Mouse (Mus musculus) liver, embryonic 14.5 days (tissue): ENCODE measurements around the gene Ctla2a. TPM values are rescaled to one million over a fixed set of nuclear protein-coding genes. Genes with fewer than 3 reads are reported as not detected.
A peak's percentile ranks its signal among the peaks of the same experiment; 100 is the strongest.
"Not testable (repeated sequence)": the region's sequence is repeated elsewhere in the genome, so short reads cannot be mapped to it uniquely, and the experiment has no call there.

Experiments used
- ATAC-seq: fragments of 200-750 bp; cut with Nextera tagmentation; 2 replicates; pipeline ENCODE4 v1.8.0; 2017; ENCODE audit warnings: moderate number of reproducible peaks, mild to moderate bottlenecking, moderate library complexity; ENCODE audit not compliant: insufficient read depth
- DNase-seq, 3 experiments: peaks; one replicate each; pipeline ENCODE4 v3.0.0-alpha.2; 2012 to 2013; ENCODE audit warnings: low read depth in 3 of 3, low spot score in 3 of 3
- H3K27ac ChIP-seq: fragments of 300-500 bp; sonication (generic); 2 replicates; pipeline ENCODE4 v1.5.1; 2014; ENCODE audit warnings: moderate library complexity, mild to moderate bottlenecking, control low read depth, inconsistent platforms
- H3K27me3 ChIP-seq: fragments of 300-500 bp; sonication (generic); 2 replicates; pipeline ENCODE4 v1.6.1; 2014; ENCODE audit warnings: mild to moderate bottlenecking, low read length, moderate library complexity; ENCODE audit not compliant: control insufficient read depth, insufficient read depth
- H3K36me3 ChIP-seq: fragments of 300-500 bp; sonication (generic); replicated peaks from 2 replicates; pipeline ENCODE4 v1.6.1; 2014; ENCODE audit warnings: low read depth; ENCODE audit not compliant: control insufficient read depth, insufficient read depth
- H3K4me1 ChIP-seq, 2 experiments: fragments of 200-500 bp in 1 of 2; fragments of 300-500 bp in 1 of 2; sonication (generic) in 1 of 2; replicated peaks; 2 replicates each; pipeline ENCODE4 v1.6.1; 2012 to 2014; ENCODE audit warnings: antibody characterized with exemption in 1 of 2, inconsistent platforms in 1 of 2, low read length in 1 of 2; ENCODE audit not compliant: control insufficient read depth in 2 of 2, insufficient read depth in 2 of 2
- H3K4me2 ChIP-seq: fragments of 300-500 bp; sonication (generic); 2 replicates; pipeline ENCODE4 v1.6.1; 2014; ENCODE audit warnings: low read depth, mild to moderate bottlenecking, control low read depth, moderate library complexity
- H3K4me3 ChIP-seq, 2 experiments: fragments of 200-500 bp in 1 of 2; fragments of 300-500 bp in 1 of 2; sonication (generic) in 1 of 2; 2 replicates each; pipeline ENCODE4 v1.5.1; 2012 to 2014; ENCODE audit warnings: low read depth in 2 of 2, low read length in 2 of 2, mild to moderate bottlenecking in 2 of 2, control low read depth in 1 of 2, inconsistent platforms in 1 of 2, moderate library complexity in 1 of 2; ENCODE audit not compliant: insufficient read depth in 1 of 2
- H3K9ac ChIP-seq: fragments of 300-500 bp; sonication (generic); replicated peaks from 2 replicates; pipeline ENCODE4 v1.6.1; 2014; ENCODE audit warnings: mild to moderate bottlenecking, control low read depth, moderate library complexity
- H3K9me3 ChIP-seq: fragments of 300-500 bp; sonication (generic); 2 replicates; pipeline ENCODE4 v1.6.1; 2016; ENCODE audit warnings: low read length, mixed read lengths; ENCODE audit not compliant: control insufficient read depth
- CTCF ChIP-seq: IDR thresholded peaks from 2 replicates; pipeline ENCODE4 v1.5.1; 2016; ENCODE audit warnings: antibody characterized with exemption, low read depth, control low read depth
- EP300 ChIP-seq: IDR thresholded peaks from 2 replicates; pipeline ENCODE4 v1.6.1; 2016; ENCODE audit warnings: antibody characterized with exemption, low read depth
- WGBS: fragments of 180-500 bp; shearing (Covaris S2); extraction: QIAGEN DNeasy Blood & Tissue Kit; methylation state at CpG from one replicate; pipeline ENCODE4 v1.1.7; 2014; ENCODE audit not compliant: insufficient replicate concordance; 5-methylcytosine and 5-hydroxymethylcytosine counted together
- polyA plus RNA-seq, 2 experiments: library from polyadenylated mRNA; depleted of rRNA in 1 of 2; stranded (reverse) in 1 of 2; unstranded in 1 of 2; fragments of >200 nt; fragmentation: Nextera tagmentation in 1 of 2; extraction: Ambion mirVana in 1 of 2; gene quantifications; 2 replicates each; pipeline versions ENCODE4 v1.2.1 to v1.2.3; 2012 to 2014

The Ctla2a gene
- polyA plus RNA-seq, 2 experiments, result 14.9 to 32.3 TPM

- WGBS, result 20% methylated on average over 3 of the region's 3 CpGs
- H3K4me1 ChIP-seq, result no peaks in the 10 kb centered on the region; a peak in 1 of 4 replicates
- no peak within 1 kb of the TSS for H3K4me2 ChIP-seq
- ATAC-seq (peak; percentile 80), DNase-seq (peak in 2 of 3 experiments; percentile 6 to 22)
- no peaks in the 10 kb centered on the region for H3K9me3 ChIP-seq
- no peak within 1 kb of the TSS for H3K4me3 ChIP-seq
- no peaks in the 10 kb centered on the region for H3K27me3 ChIP-seq
- H3K9ac ChIP-seq, result no peak within 1 kb of the TSS
- no peaks in the 10 kb centered on the region for H3K36me3 ChIP-seq
- no peak within 1 kb of the TSS for H3K27ac ChIP-seq
- TF ChIP-seq EP300 (no peak), CTCF (no peak)
Observed at GRCm38 (mm10) chr13:60897328-60897727, 39.1 kb downstream of the Ctla2a start, which contains the start of gene Ctla2b. Ctla2b (minus strand) TSS chr13:60897447.

- not testable (repeated sequence) for H3K27me3 ChIP-seq, H3K36me3 ChIP-seq, DNase-seq, H3K4me1 ChIP-seq, H3K9ac ChIP-seq, H3K9me3 ChIP-seq, ATAC-seq, H3K4me2 ChIP-seq, H3K27ac ChIP-seq, H3K4me3 ChIP-seq
- 65% methylated on average over 7 of the region's 8 CpGs for WGBS
Observed at GRCm38 (mm10) chr13:60896794-60897193, 39.6 kb downstream of the Ctla2a start, which contains the start of gene Gm49392. Gm49392 (minus strand) TSS chr13:60896894.

DNA sequence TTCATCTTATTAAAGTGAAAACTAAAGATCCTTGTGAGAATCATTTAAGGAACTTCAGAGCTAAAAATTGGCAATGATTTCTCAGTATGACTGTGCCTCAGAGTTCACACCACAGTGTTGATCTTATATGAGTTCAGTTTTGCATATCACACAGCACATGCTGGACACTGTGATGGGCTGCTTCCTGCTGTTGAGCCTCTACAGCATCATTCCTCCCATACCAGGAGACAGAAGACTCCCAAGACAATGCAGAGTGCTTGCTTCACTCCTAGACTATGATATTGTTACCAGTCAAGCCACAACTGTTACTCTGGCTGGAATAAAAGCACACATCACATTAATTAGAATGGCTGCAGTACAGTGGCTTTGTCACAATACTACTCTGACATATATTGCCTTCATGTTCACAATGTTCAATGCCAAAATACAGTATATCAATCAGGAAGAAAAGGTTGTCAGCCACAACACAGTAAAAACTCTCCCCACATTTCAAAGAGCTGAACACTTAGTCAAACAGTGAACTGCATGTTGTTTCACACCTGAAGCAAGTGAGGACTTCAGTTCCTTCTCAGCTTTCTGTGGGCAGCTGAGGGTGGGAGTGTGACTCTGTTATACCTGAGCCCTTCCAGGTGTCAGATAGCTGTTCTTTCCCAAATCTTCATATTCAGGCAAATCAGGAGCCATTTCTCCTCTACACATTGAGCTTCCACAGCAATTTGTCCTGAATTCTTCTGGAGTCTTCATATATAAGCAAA is 40.8 kb downstream of the Ctla2a start:
- no peak for TF ChIP-seq CTCF
- no peak for TF ChIP-seq EP300
- Histone ChIP-seq H3K4me3 (no peak overlapping the region), H3K4me2 (no peak overlapping the region), H3K27me3 (no peaks in the 10 kb centered on the region), H3K4me1 (no peaks in the 10 kb centered on the region; a peak in 1 of 4 replicates), H3K36me3 (no peaks in the 10 kb centered on the region), H3K9me3 (no peaks in the 10 kb centered on the region), H3K27ac (no peak overlapping the region), H3K9ac (no peak overlapping the region)
- ATAC-seq, result no peak
- DNase-seq, result no peak

- Histone ChIP-seq H3K4me3 (no peak overlapping the region), H3K27me3 (no peaks in the 10 kb centered on the region), H3K4me1 (no peaks in the 10 kb centered on the region), H3K9me3 (no peaks in the 10 kb centered on the region), H3K9ac (no peak overlapping the region), H3K4me2 (no peak overlapping the region), H3K27ac (no peak overlapping the region), H3K36me3 (no peaks in the 10 kb centered on the region)
- TF ChIP-seq CTCF (no peak), EP300 (no peak)
- DNase-seq, result no peak
- WGBS, result 35% methylated on average over 1 of the region's 1 CpGs
- ATAC-seq, result no peak
Observed at GRCm38 (mm10) chr13:60892301-60892700, 44.1 kb downstream of the Ctla2a start.

Other genes starting within 250 kb of the Ctla2a start
- gene BC051665, start 150.3 kb downstream of the Ctla2a start, polyA plus RNA-seq (2012; rRNA removed), result not detected in 2 replicates
- gene BC051665, start 150.3 kb downstream of the Ctla2a start, polyA plus RNA-seq (2014; fragmentation: Nextera tagmentation; extraction: Ambion mirVana), result not detected in 2 replicates
- not detected in 2 replicates for gene Ctsll3, start 133.8 kb downstream of the Ctla2a start, polyA plus RNA-seq (2012; rRNA removed)
- gene Ctsll3, start 133.8 kb downstream of the Ctla2a start, polyA plus RNA-seq (2014; fragmentation: Nextera tagmentation; extraction: Ambion mirVana), result not detected in 2 replicates
- 0.06 TPM in 1 of 2 replicates, not detected in the other for gene 4930486L24Rik, start 72.2 kb downstream of the Ctla2a start, polyA plus RNA-seq (2012; rRNA removed)
- 0.06 TPM in 1 of 2 replicates, not detected in the other for gene 4930486L24Rik, start 72.2 kb downstream of the Ctla2a start, polyA plus RNA-seq (2014; fragmentation: Nextera tagmentation; extraction: Ambion mirVana)
- gene Gm49392, start 39.7 kb downstream of the Ctla2a start, polyA plus RNA-seq (2012; rRNA removed), result 0.11 and 0.23 TPM in 2 replicates
- gene Gm49392, start 39.7 kb downstream of the Ctla2a start, polyA plus RNA-seq (2014; fragmentation: Nextera tagmentation; extraction: Ambion mirVana), result not detected in 2 replicates
- 3.3 and 4.9 TPM in 2 replicates for gene Ctla2b, start 39.2 kb downstream of the Ctla2a start, polyA plus RNA-seq (2012; rRNA removed)
- gene Ctla2b, start 39.2 kb downstream of the Ctla2a start, polyA plus RNA-seq (2014; fragmentation: Nextera tagmentation; extraction: Ambion mirVana), result 7.8 and 8.1 TPM in 2 replicates
- gene Tpbpb, start 31.7 kb downstream of the Ctla2a start, polyA plus RNA-seq (2012; rRNA removed), result not detected in 2 replicates
- not detected in 2 replicates for gene Tpbpb, start 31.7 kb downstream of the Ctla2a start, polyA plus RNA-seq (2014; fragmentation: Nextera tagmentation; extraction: Ambion mirVana)
- not detected in 2 replicates for gene Gm49393, start 1.0 kb downstream of the Ctla2a start, polyA plus RNA-seq (2012; rRNA removed)
- gene Gm49393, start 1.0 kb downstream of the Ctla2a start, polyA plus RNA-seq (2014; fragmentation: Nextera tagmentation; extraction: Ambion mirVana), result not detected in 2 replicates
- gene Gm49391, start 54 bp downstream of the Ctla2a start, polyA plus RNA-seq (2012; rRNA removed), result 1.00 and 5.0 TPM in 2 replicates
- gene Gm49391, start 54 bp downstream of the Ctla2a start, polyA plus RNA-seq (2014; fragmentation: Nextera tagmentation; extraction: Ambion mirVana), result 1.8 and 2.9 TPM in 2 replicates
- gene Tpbpa, start 5.4 kb upstream of the Ctla2a start, polyA plus RNA-seq (2012; rRNA removed), result 0.08 and 0.12 TPM in 2 replicates
- not detected in 2 replicates for gene Tpbpa, start 5.4 kb upstream of the Ctla2a start, polyA plus RNA-seq (2014; fragmentation: Nextera tagmentation; extraction: Ambion mirVana)
- gene Ctsj, start 69.3 kb upstream of the Ctla2a start, polyA plus RNA-seq (2012; rRNA removed), result 0.04 TPM in 1 of 2 replicates, not detected in the other
- not detected in 2 replicates for gene Ctsj, start 69.3 kb upstream of the Ctla2a start, polyA plus RNA-seq (2014; fragmentation: Nextera tagmentation; extraction: Ambion mirVana)
- gene Ctsq, start 104.0 kb upstream of the Ctla2a start, polyA plus RNA-seq (2012; rRNA removed), result not detected in 2 replicates
- gene Ctsq, start 104.0 kb upstream of the Ctla2a start, polyA plus RNA-seq (2014; fragmentation: Nextera tagmentation; extraction: Ambion mirVana), result not detected in 2 replicates
- not detected in 2 replicates for gene Ctsr, start 227.6 kb upstream of the Ctla2a start, polyA plus RNA-seq (2012; rRNA removed)
- not detected in 2 replicates for gene Ctsr, start 227.6 kb upstream of the Ctla2a start, polyA plus RNA-seq (2014; fragmentation: Nextera tagmentation; extraction: Ambion mirVana)